Mouse (Mus musculus): Measurements from ENCODE around the gene Kcnip1. TPM values are rescaled to one million over a fixed set of nuclear protein-coding genes. Genes with fewer than 3 reads are reported as not detected.
A peak's percentile ranks its signal among the peaks of the same experiment; 100 is the strongest.

Gene Kcnip1
- total and polyA plus RNA-seq, 2 experiments from 2014 or later, result 0.05 TPM; not detected in 1

GRCm38 (mm10) chr11:33690181-33690580, 302.8 kb downstream of the Kcnip1 start:
- Histone ChIP-seq H3K4me1 (ENCODE audit: control insufficient read depth, insufficient read depth) (no peaks in the 10 kb centered on the region), H3K4me2 (ENCODE audit: low read depth, low read length) (no peak overlapping the region), H3K27me3 (ENCODE audit: control insufficient read depth, insufficient read depth, low read length) (no peaks in the 10 kb centered on the region), H3K27ac (ENCODE audit: low read depth) (no peak overlapping the region), H3K4me3 (ENCODE audit: low read depth, low read length) (no peak overlapping the region), H3K9ac (replicated peaks; ENCODE audit: low read depth, low read length) (no peak overlapping the region), H3K36me3 (replicated peaks; ENCODE audit: control insufficient read depth, insufficient read depth, low read length) (no peaks in the 10 kb centered on the region), H3K9me3 (replicated peaks; ENCODE audit: control insufficient read depth, low read length) (no peaks in the 10 kb centered on the region)
- DNase-seq (ENCODE audit: low spot score), result no peak
- WGBS, result 79% methylated on average over 3 of the region's 3 CpGs
- TF ChIP-seq CTCF (IDR thresholded peaks at IDR 0.05; ENCODE audit: low read depth) (no peak), EP300 (IDR thresholded peaks at IDR 0.05; ENCODE audit: low read depth) (no peak)
- ATAC-seq (ENCODE audit: insufficient read depth, low read depth), result no peak

GRCm38 (mm10) chr11:33685904-33686303, 307.0 kb downstream of the Kcnip1 start:
- DNase-seq (ENCODE audit: low spot score), result no peak
- ATAC-seq (ENCODE audit: insufficient read depth, low read depth), result no peak
- 42% methylated on average over 3 of the region's 3 CpGs for WGBS

GRCm38 (mm10) chr11:33680151-33680550, 312.8 kb downstream of the Kcnip1 start:
- no peaks in the 10 kb centered on the region for H3K36me3 ChIP-seq (replicated peaks; ENCODE audit: control insufficient read depth, insufficient read depth, low read length)
- no peaks in the 10 kb centered on the region for H3K4me1 ChIP-seq (ENCODE audit: control insufficient read depth, insufficient read depth)
- no peak overlapping the region for H3K4me2 ChIP-seq (ENCODE audit: low read depth, low read length)
- H3K27me3 ChIP-seq (ENCODE audit: control insufficient read depth, insufficient read depth, low read length), result no peaks in the 10 kb centered on the region; the same call in 1 of the 2 replicates
- H3K4me3 ChIP-seq (ENCODE audit: low read depth, low read length), result no peak overlapping the region
- ATAC-seq (ENCODE audit: insufficient read depth, low read depth) (no peak), DNase-seq (ENCODE audit: low spot score) (peak; percentile 16)
- TF ChIP-seq CTCF (IDR thresholded peaks at IDR 0.05; ENCODE audit: low read depth) (no peak), EP300 (IDR thresholded peaks at IDR 0.05; ENCODE audit: low read depth) (no peak)
- H3K9ac ChIP-seq (replicated peaks; ENCODE audit: low read depth, low read length), result no peak overlapping the region
- no peaks in the 10 kb centered on the region for H3K9me3 ChIP-seq (replicated peaks; ENCODE audit: control insufficient read depth, low read length)
- no peak overlapping the region for H3K27ac ChIP-seq (ENCODE audit: low read depth)
- WGBS, result 4% methylated on average over 15 of the region's 15 CpGs

More at GRCm38 (mm10) chr11:33685904-33686303, 307.0 kb downstream of the Kcnip1 start:
- Histone ChIP-seq H3K4me1 (ENCODE audit: control insufficient read depth, insufficient read depth) (no peaks in the 10 kb centered on the region), H3K27me3 (ENCODE audit: control insufficient read depth, insufficient read depth, low read length) (no peaks in the 10 kb centered on the region), H3K9ac (replicated peaks; ENCODE audit: low read depth, low read length) (no peak overlapping the region), H3K36me3 (replicated peaks; ENCODE audit: control insufficient read depth, insufficient read depth, low read length) (no peaks in the 10 kb centered on the region), H3K4me3 (ENCODE audit: low read depth, low read length) (no peak overlapping the region), H3K27ac (ENCODE audit: low read depth) (no peak overlapping the region), H3K4me2 (ENCODE audit: low read depth, low read length) (no peak overlapping the region), H3K9me3 (replicated peaks; ENCODE audit: control insufficient read depth, low read length) (no peaks in the 10 kb centered on the region)
- TF ChIP-seq EP300 (IDR thresholded peaks at IDR 0.05; ENCODE audit: low read depth) (no peak), CTCF (IDR thresholded peaks at IDR 0.05; ENCODE audit: low read depth) (no peak)

- H3K4me3 ChIP-seq (ENCODE audit: low read depth, low read length), result no peak overlapping the region
- no peaks in the 10 kb centered on the region for H3K27me3 ChIP-seq (ENCODE audit: control insufficient read depth, insufficient read depth, low read length)
- no peak for DNase-seq (ENCODE audit: low spot score)
- no peaks in the 10 kb centered on the region for H3K4me1 ChIP-seq (ENCODE audit: control insufficient read depth, insufficient read depth)
- no peak overlapping the region for H3K9ac ChIP-seq (replicated peaks; ENCODE audit: low read depth, low read length)
- H3K9me3 ChIP-seq (replicated peaks; ENCODE audit: control insufficient read depth, low read length), result no peaks in the 10 kb centered on the region
- H3K27ac ChIP-seq (ENCODE audit: low read depth), result no peak overlapping the region
- H3K4me2 ChIP-seq (ENCODE audit: low read depth, low read length), result no peak overlapping the region
- no peak for ATAC-seq (ENCODE audit: insufficient read depth, low read depth)
- H3K36me3 ChIP-seq (replicated peaks; ENCODE audit: control insufficient read depth, insufficient read depth, low read length), result no peaks in the 10 kb centered on the region
- 68% methylated on average over 10 of the region's 10 CpGs for WGBS
- no peak for TF ChIP-seq CTCF (IDR thresholded peaks at IDR 0.05; ENCODE audit: low read depth)
- no peak for TF ChIP-seq EP300 (IDR thresholded peaks at IDR 0.05; ENCODE audit: low read depth)
Observed at GRCm38 (mm10) chr11:33670105-33670965, 322.6 kb downstream of the Kcnip1 start.

- Histone ChIP-seq H3K27ac (ENCODE audit: low read depth) (no peak overlapping the region), H3K4me3 (ENCODE audit: low read depth, low read length) (no peak overlapping the region), H3K27me3 (ENCODE audit: control insufficient read depth, insufficient read depth, low read length) (no peaks in the 10 kb centered on the region), H3K9ac (replicated peaks; ENCODE audit: low read depth, low read length) (no peak overlapping the region), H3K4me2 (ENCODE audit: low read depth, low read length) (no peak overlapping the region), H3K4me1 (ENCODE audit: control insufficient read depth, insufficient read depth) (no peaks in the 10 kb centered on the region), H3K9me3 (replicated peaks; ENCODE audit: control insufficient read depth, low read length) (no peaks in the 10 kb centered on the region), H3K36me3 (replicated peaks; ENCODE audit: control insufficient read depth, insufficient read depth, low read length) (no peaks in the 10 kb centered on the region)
- DNase-seq (ENCODE audit: low spot score) (no peak), ATAC-seq (ENCODE audit: insufficient read depth, low read depth) (no peak)
- TF ChIP-seq CTCF (IDR thresholded peaks at IDR 0.05; ENCODE audit: low read depth), result no peak
- TF ChIP-seq EP300 (IDR thresholded peaks at IDR 0.05; ENCODE audit: low read depth), result no peak
- 42% methylated on average over 6 of the region's 6 CpGs for WGBS
Observed at GRCm38 (mm10) chr11:33668376-33668775, 324.6 kb downstream of the Kcnip1 start.
